Mouse (Mus musculus): ENCODE results near the gene Gse1.

The Gse1 gene

GRCm38 (mm10) chr8:120572534-120572933, 344.3 kb downstream of the Gse1 start:
- DNase-seq (ENCODE audit: low read depth): no peak

DNA sequence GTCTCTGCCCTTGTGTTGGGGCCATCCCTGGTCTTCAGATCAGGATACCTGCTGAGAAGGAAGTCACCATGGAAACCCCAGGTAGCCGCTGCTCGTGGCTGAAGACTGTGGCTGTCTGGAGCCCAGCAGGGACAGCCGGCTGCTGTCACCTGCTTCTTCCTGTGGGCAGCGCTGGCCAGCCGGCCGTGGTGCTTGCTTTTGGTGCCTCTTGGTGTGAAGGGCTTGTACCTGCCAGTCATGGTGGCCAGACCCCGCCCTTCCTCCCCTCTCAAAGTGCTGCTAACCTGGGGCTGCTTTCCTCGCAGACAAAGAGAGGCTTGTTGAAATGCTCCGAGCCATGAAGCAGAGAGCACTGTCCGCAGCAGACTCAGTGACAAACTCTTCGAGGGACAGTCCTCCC, 345.6 kb downstream of the Gse1 start:
- DNase-seq (ENCODE audit: low read depth): no peak

DNA sequence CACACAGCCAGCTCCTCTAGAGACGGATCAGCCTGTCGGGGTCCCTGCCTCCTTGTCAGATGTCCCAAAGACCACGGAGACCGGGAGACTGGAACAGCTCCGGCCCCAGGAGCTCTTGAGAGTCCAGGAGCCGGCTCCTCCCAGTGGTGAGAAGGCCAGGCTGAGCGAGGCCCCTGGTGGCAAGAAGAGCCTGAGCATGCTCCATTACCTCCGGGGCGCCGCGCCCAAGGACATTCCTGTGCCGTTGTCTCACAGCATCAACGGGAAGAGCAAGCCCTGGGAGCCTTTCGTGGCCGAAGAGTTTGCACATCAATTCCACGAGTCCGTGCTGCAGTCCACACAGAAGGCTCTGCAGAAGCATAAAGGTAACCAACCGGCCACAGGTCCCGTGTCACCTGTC, 346.7 kb downstream of the Gse1 start:
- no peak for DNase-seq (ENCODE audit: low read depth)

DNA sequence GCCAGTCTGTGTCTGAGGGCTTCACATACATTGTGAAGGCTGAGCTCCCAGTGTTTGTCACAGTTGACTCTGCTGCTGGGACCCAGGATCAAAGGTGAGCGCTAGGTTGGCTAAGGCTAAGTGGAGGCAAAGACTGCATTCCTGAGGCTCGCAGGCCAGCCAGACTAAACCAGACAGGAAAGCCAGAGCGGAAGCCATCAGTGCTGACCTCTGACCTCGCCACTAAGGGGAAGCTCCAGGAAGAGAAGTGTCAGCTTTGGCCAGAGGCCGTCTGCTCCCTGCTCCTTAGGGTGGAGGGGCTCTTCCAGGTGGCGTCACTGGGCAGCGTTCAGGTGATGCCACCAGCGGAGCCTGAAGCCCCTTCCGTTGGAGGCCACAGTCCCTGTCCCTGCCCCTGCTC, 347.5 kb downstream of the Gse1 start:
- DNase-seq (ENCODE audit: low read depth): no peak

DNA sequence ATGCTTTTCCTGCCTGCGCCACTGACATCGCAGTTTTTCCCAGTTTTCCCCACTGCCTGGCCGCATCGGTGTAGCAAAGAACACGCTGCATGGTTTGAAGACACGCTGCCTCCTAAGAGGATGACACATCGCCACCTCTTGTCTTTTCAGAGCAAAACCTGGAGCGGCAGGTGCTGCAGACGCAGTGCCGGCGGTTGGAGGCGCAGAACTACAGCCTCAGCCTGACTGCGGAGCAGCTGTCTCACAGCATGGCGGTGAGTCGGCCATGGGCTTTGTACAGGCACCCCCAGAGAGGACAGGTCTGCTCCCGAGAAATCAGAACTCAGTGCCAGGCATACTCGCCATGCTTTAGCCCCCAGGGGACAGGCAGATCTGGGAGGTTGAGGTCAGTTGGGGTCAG, 349.6 kb downstream of the Gse1 start:
- no peak for DNase-seq (ENCODE audit: low read depth)

DNA sequence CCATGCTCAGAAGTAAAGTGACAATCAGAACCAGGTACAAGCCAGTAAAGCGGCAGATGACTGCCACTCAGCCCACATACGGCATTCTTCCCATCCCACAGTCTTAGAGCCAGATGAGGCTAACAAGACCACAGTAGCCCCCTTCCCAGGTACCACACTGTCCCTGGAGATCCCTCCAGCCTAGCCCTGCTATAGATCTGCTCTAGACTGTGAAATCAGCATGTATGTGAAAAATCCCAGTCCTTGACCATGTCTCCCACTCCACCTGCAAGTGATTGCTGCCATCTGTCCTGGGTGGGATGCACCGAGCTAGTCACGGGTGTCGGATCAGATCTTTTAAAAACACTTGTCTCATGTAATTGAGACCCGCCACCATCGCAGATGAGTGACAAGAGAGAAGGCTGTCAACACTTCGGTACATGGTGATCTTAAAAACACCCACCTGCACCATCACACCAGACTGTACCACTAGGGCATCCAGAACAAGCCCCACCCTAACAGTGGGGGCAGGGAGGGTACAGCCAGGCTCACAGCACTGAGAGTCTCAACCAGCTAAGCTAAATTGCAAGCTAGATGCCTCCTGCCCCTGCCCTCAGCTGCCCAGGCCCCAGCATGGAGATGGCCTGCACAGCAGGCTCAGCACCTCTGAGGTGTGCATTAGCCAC, 352.2 kb downstream of the Gse1 start:
- DNase-seq (ENCODE audit: low read depth): no peak

DNA sequence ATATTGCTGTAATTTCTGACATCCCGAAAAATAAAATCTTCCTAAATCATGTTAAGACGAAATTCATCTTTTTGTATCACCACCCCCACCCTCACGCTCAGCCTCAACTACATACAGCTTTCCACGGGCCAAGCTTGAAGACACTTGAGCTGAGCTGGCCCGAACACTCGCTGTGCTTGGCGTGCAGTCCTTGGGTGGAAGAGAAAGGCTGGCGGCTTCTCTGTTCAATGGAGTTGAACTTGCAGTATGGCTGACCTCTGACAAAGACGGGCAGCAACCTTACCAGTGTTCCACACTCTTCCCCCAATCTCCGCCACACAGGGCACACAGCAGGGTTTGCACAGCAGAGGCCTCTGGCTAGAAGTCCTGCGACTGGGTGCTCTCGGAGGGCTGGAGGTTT, 353.1 kb downstream of the Gse1 start:
- no peak for DNase-seq (ENCODE audit: low read depth)

GRCm38 (mm10) chr8:120581811-120582210, 353.6 kb downstream of the Gse1 start:
- DNase-seq (ENCODE audit: low read depth): no peak

GRCm38 (mm10) chr8:120585521-120585920, 357.3 kb downstream of the Gse1 start:
- DNase-seq (ENCODE audit: low read depth): no peak

- DNase-seq (ENCODE audit: low read depth): peak; percentile 97
Observed at GRCm38 (mm10) chr8:120588908-120589771, 360.9 kb downstream of the Gse1 start, which contains the start of gene Gins2. Gins2 (minus strand) TSS chr8:120589304.

GRCm38 (mm10) chr8:120589921-120590320, 361.7 kb downstream of the Gse1 start:
- no peak for DNase-seq (ENCODE audit: low read depth)

DNA sequence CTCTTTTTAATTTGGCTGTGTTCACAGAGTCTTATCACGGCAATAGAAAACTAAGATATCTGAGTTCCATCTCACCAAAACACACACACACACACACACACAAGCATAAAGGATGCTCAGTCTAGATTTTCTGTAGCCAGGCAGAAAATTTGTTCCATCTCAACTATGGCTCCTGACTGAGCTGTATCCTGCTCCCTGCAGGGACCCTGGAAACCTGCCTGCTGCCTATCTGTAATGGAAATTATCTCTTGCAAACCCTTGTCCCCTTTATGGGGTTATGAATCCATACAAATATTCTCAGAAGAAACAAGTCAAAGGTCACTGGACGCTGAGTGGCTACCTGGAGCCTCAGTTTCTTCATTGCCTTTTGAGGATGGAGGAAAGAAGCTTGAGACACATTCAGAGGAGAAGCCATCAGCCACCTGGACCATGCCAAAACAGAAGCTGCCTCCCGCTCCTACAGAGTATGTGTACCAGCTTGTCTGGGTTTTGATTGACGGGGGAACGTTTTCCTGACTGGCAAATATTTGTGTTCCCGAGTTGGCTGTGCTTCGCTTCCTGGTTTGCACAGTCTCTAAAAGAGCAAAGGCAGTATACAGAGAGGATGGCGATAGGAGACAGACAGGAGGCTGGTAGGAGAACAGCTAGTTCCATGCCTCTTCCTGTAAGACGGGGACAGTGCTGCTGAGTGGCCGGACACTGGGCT, 363.5 kb downstream of the Gse1 start:
- no peak for DNase-seq (ENCODE audit: low read depth)

- no peak for DNase-seq (ENCODE audit: low read depth)
Observed at GRCm38 (mm10) chr8:120594571-120594970, 366.3 kb downstream of the Gse1 start.

- DNase-seq (ENCODE audit: low read depth): peak; percentile 73
Observed at GRCm38 (mm10) chr8:120595963-120596362, 367.7 kb downstream of the Gse1 start.

DNA sequence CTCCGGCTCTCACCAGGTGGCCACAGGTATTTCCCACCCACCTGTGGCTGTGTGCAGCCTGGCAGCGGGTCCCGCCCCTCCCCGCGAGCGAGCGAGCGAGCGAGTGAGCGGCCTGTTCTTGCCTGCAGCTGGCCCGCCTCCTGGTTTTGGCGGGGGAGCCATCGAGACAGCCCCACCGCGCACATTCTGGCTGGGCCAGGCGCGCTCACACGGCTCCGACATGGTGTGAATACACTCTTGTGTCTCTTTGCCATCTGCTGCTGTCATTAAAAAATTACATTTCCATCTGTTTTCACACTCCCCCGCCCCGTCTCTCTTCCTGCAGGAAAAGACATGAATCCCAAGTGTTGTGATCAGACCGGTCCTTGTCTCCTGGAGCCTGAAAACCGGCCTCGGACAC, 370.3 kb downstream of the Gse1 start:
- no peak for DNase-seq (ENCODE audit: low read depth)

GRCm38 (mm10) chr8:120599504-120599903, 371.2 kb downstream of the Gse1 start:
- peak; percentile 58 for DNase-seq (ENCODE audit: low read depth)

DNA sequence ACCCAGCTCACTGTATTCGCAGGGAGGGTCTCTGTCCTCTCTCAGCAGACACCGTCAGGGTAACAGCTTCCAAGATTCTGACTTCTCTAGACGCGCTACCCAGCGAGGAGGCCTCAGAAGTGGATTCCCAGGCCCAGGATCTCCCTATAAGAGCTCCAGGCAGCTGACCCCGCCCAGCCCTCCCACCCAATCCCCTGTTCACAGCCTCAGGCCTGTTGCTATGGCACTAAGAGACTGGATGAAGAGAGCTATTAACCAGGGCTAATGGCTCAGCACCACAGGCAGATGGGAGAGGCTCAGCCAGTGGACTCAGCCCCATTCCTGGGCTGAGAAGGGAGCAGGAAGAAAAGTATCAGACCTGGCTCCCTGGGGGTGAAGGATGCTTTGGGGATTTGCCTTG, 374.4 kb downstream of the Gse1 start:
- no peak for DNase-seq (ENCODE audit: low read depth)

GRCm38 (mm10) chr8:120607460-120607859, 379.2 kb downstream of the Gse1 start:
- DNase-seq (ENCODE audit: low read depth): no peak

DNA sequence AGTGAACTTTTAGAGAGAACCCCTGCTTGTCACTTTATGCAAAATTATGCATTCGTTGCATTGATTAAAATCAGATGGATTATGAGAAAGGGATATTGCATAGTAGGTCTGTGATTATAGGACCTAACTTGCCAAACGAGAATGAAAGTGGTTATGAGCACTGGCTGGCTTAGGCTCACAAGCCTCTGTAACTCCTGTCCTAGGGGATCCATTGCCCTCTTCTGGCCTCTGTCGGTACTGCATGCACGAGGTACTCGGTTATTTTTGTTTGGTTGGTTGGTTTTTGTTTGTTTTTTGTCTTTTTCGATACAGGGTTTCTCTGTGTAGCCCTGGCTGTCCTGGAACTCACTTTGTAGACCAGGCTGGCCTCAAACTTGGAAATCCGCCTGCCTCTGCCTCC, 379.6 kb downstream of the Gse1 start:
- DNase-seq (ENCODE audit: low read depth): peak; percentile 63

- no peak for DNase-seq (ENCODE audit: low read depth)
Observed at GRCm38 (mm10) chr8:120610824-120611223, 382.6 kb downstream of the Gse1 start.

DNA sequence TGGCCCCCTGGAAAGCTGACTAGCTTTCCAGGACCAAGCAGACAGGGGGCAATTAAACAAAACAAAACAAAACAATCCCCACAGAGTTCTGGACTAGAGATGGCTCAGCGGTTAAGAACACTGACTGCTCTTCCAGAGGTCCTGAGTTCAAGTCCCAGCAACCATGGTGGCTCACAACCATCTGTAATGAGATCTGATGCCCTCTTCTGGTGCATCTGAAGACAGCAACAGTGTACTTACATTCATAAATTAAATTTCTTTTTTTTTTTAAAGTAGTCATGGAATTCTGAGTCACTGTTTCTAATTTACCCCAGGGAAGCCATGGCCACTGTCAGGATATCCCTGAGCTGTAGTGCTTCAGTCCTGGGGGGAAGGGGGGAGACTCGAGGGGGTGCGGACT, 386.2 kb downstream of the Gse1 start:
- no peak for DNase-seq (ENCODE audit: low read depth)

DNA sequence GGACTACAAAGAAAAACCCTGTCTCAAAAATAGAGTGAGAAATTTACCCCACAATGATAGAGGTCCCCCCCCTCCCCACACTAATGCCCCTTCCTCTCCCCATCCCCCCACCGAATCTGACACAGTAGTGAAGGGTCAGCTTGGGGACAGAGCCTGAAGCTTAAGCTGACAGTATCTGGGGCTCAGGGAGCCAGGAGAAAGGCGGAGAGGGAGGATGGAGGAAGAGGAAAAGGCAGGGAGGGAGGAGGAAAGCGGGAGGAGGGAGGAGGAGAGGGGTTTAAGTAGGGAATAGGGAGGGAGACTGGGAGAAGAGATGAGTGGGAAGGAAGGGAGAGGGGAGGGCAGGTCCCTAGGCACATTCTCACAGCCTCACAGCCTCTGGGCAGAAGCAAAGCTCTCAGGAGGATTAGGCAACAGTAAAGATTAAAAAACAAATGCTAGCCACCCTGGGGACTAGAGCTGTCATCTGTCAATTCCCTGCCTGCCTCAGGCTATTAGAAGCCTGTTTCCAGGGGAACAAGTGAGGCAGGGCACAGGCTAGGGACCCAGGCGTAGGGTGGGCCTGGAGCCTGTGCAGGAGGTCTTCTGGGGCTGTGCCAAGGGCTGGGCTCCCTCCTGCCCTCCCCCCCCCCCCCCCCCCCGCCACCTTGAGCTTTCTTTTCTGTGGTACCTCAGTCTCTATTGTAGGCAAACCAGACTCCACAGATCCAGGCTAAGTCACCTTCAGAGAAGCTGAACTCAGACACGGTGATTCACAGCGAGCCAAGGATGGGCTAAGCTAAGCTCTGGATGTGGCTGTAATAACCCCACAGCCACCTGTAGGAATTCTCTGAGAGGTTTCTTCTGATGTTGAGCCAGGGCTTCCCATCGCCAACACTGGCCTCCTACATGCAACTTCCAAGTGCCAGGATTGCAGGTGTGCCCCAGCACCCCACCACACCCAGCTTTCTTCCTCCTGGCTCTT, 388.7 kb downstream of the Gse1 start:
- no peak for DNase-seq (ENCODE audit: low read depth)

Data from c-Kit-positive CD71-negative TER-119-negative erythroid progenitor cells, embryonic 14.5 days (primary cell).